Mouse (Mus musculus) G1E (cell line): ENCODE data around the gene Zan. TPM values are rescaled to one million over a fixed set of nuclear protein-coding genes. Genes with fewer than 3 reads are reported as not detected.
A peak's percentile ranks its signal among the peaks of the same experiment; 100 is the strongest.

Experiments
- ATAC-seq: 2 replicates; pipeline ENCODE4 v1.8.0; 2016; ENCODE audit warnings: mild to moderate bottlenecking; ENCODE audit not compliant: insufficient number of reproducible peaks, poor library complexity, low FRiP score, severe bottlenecking; ENCODE audit errors: extremely low read depth
- DNase-seq: peaks from one replicate; pipeline ENCODE4 v3.0.0; 2012; ENCODE audit warnings: low spot score
- H3K27me3 ChIP-seq: 2 replicates; pipeline ENCODE4 v1.6.1; 2012; ENCODE audit warnings: mild to moderate bottlenecking, low read length, inconsistent platforms; ENCODE audit not compliant: insufficient read depth
- H3K36me3 ChIP-seq: replicated peaks from 2 replicates; pipeline ENCODE3; 2012; ENCODE audit warnings: mild to moderate bottlenecking, inconsistent platforms
- H3K4me1 ChIP-seq: 2 replicates; pipeline ENCODE4 v1.6.1; 2012; ENCODE audit warnings: low read depth, low read length, inconsistent platforms, mixed read lengths; ENCODE audit not compliant: insufficient read depth
- H3K4me3 ChIP-seq: 2 replicates; pipeline ENCODE4 v1.5.1; 2012; ENCODE audit warnings: low read depth, mild to moderate bottlenecking, inconsistent platforms, low read length, moderate library complexity, mixed read lengths
- H3K9me3 ChIP-seq: replicated peaks from 2 replicates; pipeline ENCODE4 v1.6.1; 2012; ENCODE audit warnings: inconsistent platforms
- CTCF ChIP-seq: IDR thresholded peaks from 2 replicates; pipeline ENCODE4 v1.5.1; 2012; ENCODE audit warnings: low read depth, low read length, inconsistent platforms, mixed read lengths
- GATA1 ChIP-seq: IDR thresholded peaks from 2 replicates; pipeline ENCODE4 v1.6.1; 2012; ENCODE audit warnings: borderline replicate concordance, low read length, inconsistent platforms, mixed read lengths
- GATA2 ChIP-seq: IDR thresholded peaks from 2 replicates; pipeline ENCODE4 v1.6.1; 2012; ENCODE audit warnings: low read depth, low read length, inconsistent platforms, borderline replicate concordance
- POLR2AphosphoS5 ChIP-seq: IDR thresholded peaks from 2 replicates; pipeline ENCODE4 v1.6.1; 2012; ENCODE audit warnings: low read depth, low read length, inconsistent platforms; ENCODE audit not compliant: insufficient replicate concordance
- TAL1 ChIP-seq: conservative IDR thresholded peaks from 2 replicates; pipeline ENCODE4 v1.6.1; 2012; ENCODE audit warnings: low read depth, low read length, inconsistent platforms, mixed read lengths
- polyA plus RNA-seq: library from polyadenylated mRNA; stranded (reverse); fragments of >175 nt; gene quantifications from 2 replicates; pipeline ENCODE4 v1.2.3, GENCODE M21; 2012
- total RNA-seq, 2 experiments: library from RNA; stranded (forward) in 1 of 2; stranded (reverse) in 1 of 2; fragments of 200-1000 nt in 1 of 2; fragments of >200 nt in 1 of 2; fragmentation: Nextera tagmentation in 1 of 2; gene quantifications; 2 replicates each; pipeline ENCODE4 v1.2.3; 2014 to 2017

Gene Zan
- total RNA-seq (2014; fragmentation: Nextera tagmentation) (not detected in 2 replicates), total RNA-seq (2017) (0.12 and 0.22 TPM in 2 replicates), polyA plus RNA-seq (0.02 TPM in 1 of 2 replicates, not detected in the other)

GRCm38 (mm10) chr5:137476964-137477363 is at the start of gene Zan:
Zan (minus strand) TSS chr5:137477064.
- Histone ChIP-seq H3K36me3 (no peaks in the 10 kb centered on the region), H3K4me3 (no peak within 1 kb of the TSS), H3K4me1 (peaks cover 2% of the 10 kb centered on the region; the same call in 1 of the 2 replicates), H3K9me3 (no peaks in the 10 kb centered on the region), H3K27me3 (peaks cover 46% of the 10 kb centered on the region)
- no peak for ATAC-seq
- DNase-seq = no peak
- TF ChIP-seq POLR2AphosphoS5 (no peak), TAL1 (no peak), CTCF (no peak), GATA1 (no peak), GATA2 (no peak)

- ATAC-seq (peak; percentile 61; the same call in 1 of the 2 replicates), DNase-seq (peak; percentile 87)
- peak overlapping the region; percentile 63; the same call in 1 of the 2 replicates for H3K4me3 ChIP-seq
- TF ChIP-seq GATA1 (no peak), CTCF (no peak), POLR2AphosphoS5 (no peak), TAL1 (no peak), GATA2 (no peak)
- no peaks in the 10 kb centered on the region for H3K9me3 ChIP-seq
- H3K36me3 ChIP-seq = peaks cover 94% of the 10 kb centered on the region
- no peaks in the 10 kb centered on the region for H3K27me3 ChIP-seq
- peaks cover 97% of the 10 kb centered on the region for H3K4me1 ChIP-seq
Measured at GRCm38 (mm10) chr5:137526192-137526936, 49.5 kb upstream of the Zan start.

- Histone ChIP-seq H3K4me3 (peak overlapping the region; percentile 62; the same call in 1 of the 2 replicates), H3K36me3 (peaks cover 99% of the 10 kb centered on the region)
- no peak for ATAC-seq
Measured at GRCm38 (mm10) chr5:137525511-137525910, 48.6 kb upstream of the Zan start.

GRCm38 (mm10) chr5:137524671-137525070 is 47.8 kb upstream of the Zan start:
- ATAC-seq = no peak
- no peak for DNase-seq
- no peaks in the 10 kb centered on the region for H3K27me3 ChIP-seq
- H3K36me3 ChIP-seq = peaks cover 99% of the 10 kb centered on the region
- no peaks in the 10 kb centered on the region for H3K9me3 ChIP-seq
- H3K4me3 ChIP-seq = no peak overlapping the region; the same call in 1 of the 2 replicates
- peaks cover 96% of the 10 kb centered on the region for H3K4me1 ChIP-seq
- TF ChIP-seq POLR2AphosphoS5 = no peak
- TF ChIP-seq GATA1 = no peak
- no peak for TF ChIP-seq GATA2

More at GRCm38 (mm10) chr5:137525511-137525910, 48.6 kb upstream of the Zan start:
- Histone ChIP-seq H3K9me3 (no peaks in the 10 kb centered on the region), H3K27me3 (no peaks in the 10 kb centered on the region), H3K4me1 (peaks cover 99% of the 10 kb centered on the region)
- TF ChIP-seq GATA2 = no peak
- no peak for TF ChIP-seq TAL1
- no peak for TF ChIP-seq CTCF
- no peak for TF ChIP-seq POLR2AphosphoS5
- no peak for TF ChIP-seq GATA1
- no peak for DNase-seq

- DNase-seq (no peak), ATAC-seq (no peak)
- TF ChIP-seq TAL1 = no peak
- no peak for TF ChIP-seq GATA2
- no peak for TF ChIP-seq GATA1
- no peak for TF ChIP-seq POLR2AphosphoS5
- no peak for TF ChIP-seq CTCF
- H3K4me1 ChIP-seq = peaks cover 93% of the 10 kb centered on the region
- H3K36me3 ChIP-seq = peaks cover 99% of the 10 kb centered on the region
- peak overlapping the region; percentile 18; the same call in 1 of the 2 replicates for H3K4me3 ChIP-seq
- no peaks in the 10 kb centered on the region for H3K27me3 ChIP-seq
- no peaks in the 10 kb centered on the region for H3K9me3 ChIP-seq
Measured at GRCm38 (mm10) chr5:137524251-137524515, 47.3 kb upstream of the Zan start.

- no peaks in the 10 kb centered on the region for H3K9me3 ChIP-seq
- no peak for DNase-seq
- TF ChIP-seq GATA2 (no peak), POLR2AphosphoS5 (0 out of 2 replicates have a peak, but pooled peaks have one; percentile 61)
- H3K36me3 ChIP-seq = peaks cover 99% of the 10 kb centered on the region
- no peaks in the 10 kb centered on the region for H3K27me3 ChIP-seq
- H3K4me3 ChIP-seq = peak overlapping the region; percentile 18; the same call in 1 of the 2 replicates
- no peak for ATAC-seq
- peaks cover 93% of the 10 kb centered on the region for H3K4me1 ChIP-seq
Measured at GRCm38 (mm10) chr5:137523396-137524250, 46.8 kb upstream of the Zan start.
